In the genomic region with DNA sequence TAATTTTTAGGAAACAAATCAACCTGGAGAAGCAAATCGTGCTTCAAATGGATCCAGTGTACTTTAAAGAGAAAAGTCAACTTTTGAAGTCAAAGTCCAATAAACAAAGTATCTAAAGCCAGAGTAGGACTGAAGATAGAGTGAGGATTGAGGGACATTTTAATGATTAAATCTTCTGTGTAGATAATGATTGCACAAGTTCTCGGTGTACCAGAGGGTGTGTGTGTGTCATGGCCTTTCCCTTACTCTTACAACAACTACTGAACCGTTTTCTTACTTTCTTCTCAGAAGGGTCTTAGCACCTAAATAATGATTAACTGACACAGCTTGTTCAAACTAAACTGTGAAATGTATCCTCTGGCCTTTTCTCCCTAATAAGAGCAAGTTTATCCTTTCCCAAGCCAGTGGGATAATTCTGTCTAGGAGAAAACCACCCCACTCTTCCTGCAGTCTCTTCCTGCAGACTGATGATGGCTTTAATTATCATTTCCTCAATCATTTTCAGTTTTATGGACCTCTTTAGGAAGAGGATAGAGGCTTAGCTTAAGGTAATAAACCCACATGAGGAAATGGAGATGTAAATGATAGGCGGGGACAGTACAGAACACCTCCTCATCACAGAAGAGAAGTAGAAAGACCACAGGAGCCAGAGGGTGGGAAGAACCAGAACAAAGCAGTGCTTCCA, we compare ENCODE assay signal across 22 mouse cellular contexts. TPM values are rescaled to one million over a fixed set of nuclear protein-coding genes. Genes with fewer than 3 reads are reported as not detected.
DNase-seq lines count a peak whose midpoint lies in the region; ATAC-seq and TF ChIP-seq lines count a peak whose summit lies in the region.
"Had no signal": no experiment of that assay in that cellular context is flagged by ENCODE, and none has a peak within 500 bp of the region (broad histone marks: within the 10 kb centered on the region; RNA-seq: fewer than 3 reads in every experiment).

No protein-coding gene starts in this region.

- no peak for TF ChIP-seq CTCF in liver, adult 2 months (IDR thresholded peaks at IDR 0.05; ENCODE audit: low read depth, low read length)
- no peak for TF ChIP-seq CTCF in kidney, postnatal 0 days (IDR thresholded peaks at IDR 0.05; ENCODE audit: low read depth)

- no peak overlapping the region for H3K4me2 ChIP-seq in kidney, postnatal 0 days (ENCODE audit: low read length)
- 0 out of 2 replicates have a peak overlapping the region, but pooled peaks have one; percentile 13 for H3K4me2 ChIP-seq in liver, embryonic 15.5 days
- H3K4me2 ChIP-seq in hindbrain, embryonic 11.5 days (replicated peaks; ENCODE audit: low read depth, low read length), result no peak overlapping the region
- H3K4me2 ChIP-seq: embryonic facial prominence, embryonic 13.5 days; forebrain, embryonic 13.5 days; heart, embryonic 15.5 days; hindbrain, embryonic 14.5 days; limb, embryonic 12.5 days; lung, embryonic 14.5 days; neural tube, embryonic 12.5 days had no signal

- H3K9ac ChIP-seq in liver, adult 2 months (ENCODE audit: low read depth, low read length), result no peak overlapping the region
- H3K9ac ChIP-seq in kidney, postnatal 0 days (ENCODE audit: low read depth, low read length), result no peak overlapping the region
- H3K9ac ChIP-seq in liver, embryonic 15.5 days, result no peak overlapping the region
- no peak overlapping the region for H3K9ac ChIP-seq in hindbrain, embryonic 11.5 days (ENCODE audit: low read depth, low read length)
- H3K9ac ChIP-seq: embryonic facial prominence, embryonic 13.5 days; forebrain, embryonic 13.5 days; heart, embryonic 15.5 days; hindbrain, embryonic 14.5 days; limb, embryonic 12.5 days; lung, embryonic 14.5 days; neural tube, embryonic 12.5 days had no signal

- DNase-seq in liver, adult 2 months (ENCODE audit: extremely low read depth, low read depth, low spot score), result peak; percentile 99
- no peak for DNase-seq in liver
- DNase-seq in kidney, postnatal 0 days (ENCODE audit: low spot score), result peak; percentile 38
- DNase-seq in gastrocnemius, adult 8-10 months (ENCODE audit: low spot score in 2 of 2), result no peak
- DNase-seq in hindbrain, embryonic 11.5 days (ENCODE audit: low spot score), result no peak
- no peak for DNase-seq in heart, adult 8-10 months (ENCODE audit: low spot score)
- DNase-seq: adrenal gland, postnatal 10 days; cerebellum, adult 18-20 months; cerebellum, postnatal 14 days; heart, postnatal 36 days; lung, embryonic 14.5 days; lung, postnatal 36 days; midbrain, embryonic 14.5 days; right cerebral cortex, postnatal 14 days had no signal

- WGBS in liver, adult 2 months, result 43% methylated on average over 4 of the region's 4 CpGs
- WGBS in kidney, postnatal 0 days, result 49% methylated on average over 4 of the region's 4 CpGs
- 58% methylated on average over 4 of the region's 4 CpGs for WGBS in liver, embryonic 15.5 days (ENCODE audit: insufficient replicate concordance)
- 84% methylated on average over 4 of the region's 4 CpGs for WGBS in hindbrain, embryonic 11.5 days

- H3K4me3 ChIP-seq in liver, adult 2 months (ENCODE audit: insufficient read depth, low read depth, low read length), result no peak overlapping the region
- H3K4me3 ChIP-seq in kidney, postnatal 0 days (replicated peaks; ENCODE audit: low read depth, low read length), result no peak overlapping the region
- no peak overlapping the region for H3K4me3 ChIP-seq in liver, embryonic 15.5 days (replicated peaks)
- no peak overlapping the region for H3K4me3 ChIP-seq in hindbrain, embryonic 11.5 days (ENCODE audit: low read depth, low read length)
- H3K4me3 ChIP-seq: embryonic facial prominence, embryonic 13.5 days; forebrain, embryonic 13.5 days; heart, embryonic 15.5 days; limb, embryonic 12.5 days; neural tube, embryonic 12.5 days had no signal

- H3K27me3 ChIP-seq in liver, adult 2 months (ENCODE audit: control insufficient read depth, insufficient read depth, low read length), result no peaks in the 10 kb centered on the region
- H3K27me3 ChIP-seq in kidney, postnatal 0 days (ENCODE audit: insufficient read depth, low read length), result no peaks in the 10 kb centered on the region
- peaks cover 27% of the 10 kb centered on the region for H3K27me3 ChIP-seq in liver, embryonic 15.5 days
- no peaks in the 10 kb centered on the region for H3K27me3 ChIP-seq in hindbrain, embryonic 11.5 days (ENCODE audit: control insufficient read depth, insufficient read depth, low read length)
- H3K27me3 ChIP-seq: forebrain, embryonic 13.5 days; neural tube, embryonic 12.5 days had no signal

- H3K27ac ChIP-seq in liver, adult 2 months (replicated peaks; ENCODE audit: insufficient read depth, low read depth, low read length), result peak overlapping the region; percentile 74
- H3K27ac ChIP-seq in kidney, postnatal 0 days, result peak overlapping the region; percentile 73
- H3K27ac ChIP-seq in liver, embryonic 15.5 days (replicated peaks), result peak overlapping the region; percentile 75
- no peak overlapping the region for H3K27ac ChIP-seq in hindbrain, embryonic 11.5 days (ENCODE audit: low read depth, low read length)
- H3K27ac ChIP-seq: embryonic facial prominence, embryonic 13.5 days; forebrain, embryonic 13.5 days; heart, embryonic 15.5 days; hindbrain, embryonic 14.5 days; limb, embryonic 12.5 days; neural tube, embryonic 12.5 days had no signal

- no peaks in the 10 kb centered on the region for H3K9me3 ChIP-seq in kidney, postnatal 0 days (replicated peaks; ENCODE audit: low read length)
- no peaks in the 10 kb centered on the region for H3K9me3 ChIP-seq in liver, embryonic 15.5 days (replicated peaks)
- no peaks in the 10 kb centered on the region for H3K9me3 ChIP-seq in hindbrain, embryonic 11.5 days (ENCODE audit: control insufficient read depth, low read length)
- H3K9me3 ChIP-seq: embryonic facial prominence, embryonic 13.5 days; forebrain, embryonic 13.5 days; heart, embryonic 15.5 days; limb, embryonic 12.5 days; neural tube, embryonic 12.5 days had no signal

- peak; percentile 56 for ATAC-seq in kidney, postnatal 0 days (replicated peaks; ENCODE audit: low FRiP score, low read depth)
- peak; percentile 58 for ATAC-seq in liver, embryonic 15.5 days (ENCODE audit: insufficient read depth)
- no peak for ATAC-seq in hindbrain, embryonic 11.5 days (ENCODE audit: low FRiP score)
- ATAC-seq: forebrain, embryonic 13.5 days; inflammation-experienced regulatory T-cells, adult 6 months had no signal

- H3K36me3 ChIP-seq in liver, adult 2 months (ENCODE audit: control insufficient read depth, insufficient read depth, low read length), result no peaks in the 10 kb centered on the region
- H3K36me3 ChIP-seq in kidney, postnatal 0 days (ENCODE audit: insufficient read depth, low read length), result no peaks in the 10 kb centered on the region
- H3K36me3 ChIP-seq in liver, embryonic 15.5 days (replicated peaks), result no peaks in the 10 kb centered on the region
- H3K36me3 ChIP-seq in hindbrain, embryonic 11.5 days (ENCODE audit: control insufficient read depth, insufficient read depth, low read length), result no peaks in the 10 kb centered on the region
- H3K36me3 ChIP-seq: embryonic facial prominence, embryonic 13.5 days; heart, embryonic 15.5 days; limb, embryonic 12.5 days; neural tube, embryonic 12.5 days had no signal

- H3K79me2 ChIP-seq in liver, adult 2 months (ENCODE audit: control insufficient read depth, insufficient read depth, low read length), result peaks cover 12% of the 10 kb centered on the region; the same call in 1 of the 2 replicates

- H3K4me1 ChIP-seq in liver, adult 2 months (ENCODE audit: control insufficient read depth, insufficient read depth, low read length), result peaks cover 30% of the 10 kb centered on the region
- peaks cover 10% of the 10 kb centered on the region; the same call in 1 of the 2 replicates for H3K4me1 ChIP-seq in kidney, postnatal 0 days (replicated peaks; ENCODE audit: insufficient read depth, low read length)
- H3K4me1 ChIP-seq in liver, embryonic 15.5 days (replicated peaks), result peaks cover 16% of the 10 kb centered on the region
- H3K4me1 ChIP-seq in hindbrain, embryonic 11.5 days (replicated peaks; ENCODE audit: control insufficient read depth, insufficient read depth, low read length), result no peaks in the 10 kb centered on the region; the same call in 1 of the 2 replicates

- no peak for TF ChIP-seq POLR2A in liver, adult 2 months (IDR thresholded peaks at IDR 0.05; ENCODE audit: extremely low read depth, insufficient read depth, low read length)

RNA-seq across cellular contexts. Expression of a gene that starts 4.6 kb away (rescaled TPM):
- total RNA-seq in liver, adult 2 months (2014; rRNA removed), result 43.1 and 50.7 TPM in 2 replicates
- polyA plus RNA-seq in liver, adult 2 months (2012; rRNA removed), result 80.8 and 86.1 TPM in 2 replicates
- polyA plus RNA-seq in kidney, postnatal 0 days (2015; fragmentation: Nextera tagmentation; extraction: Ambion mirVana), result 108 and 119 TPM in 2 replicates
- 44.5 and 47.4 TPM in 2 replicates for polyA plus RNA-seq in liver, embryonic 15.5 days (2015; fragmentation: Nextera tagmentation; extraction: Ambion mirVana)
- total RNA-seq in gastrocnemius, adult 8-10 months (2022), result 1 to 10 TPM; 1.7 to 3.0 (median 2.2) TPM
- 34.7 and 37.4 TPM in 2 replicates for polyA plus RNA-seq in hindbrain, embryonic 11.5 days (2014; fragmentation: Nextera tagmentation; extraction: Ambion mirVana)
- total RNA-seq in heart, adult 8-10 months (2022), result 1 to 10 TPM; 6.3 to 9.3 (median 7.5) TPM

Comparison
In these comparisons a context has a peak if more than half of its experiments do, and no peak if none do; other contexts are left out.
1. DNase-seq: peak in liver, adult 2 months (single experiment) and kidney, postnatal 0 days (single experiment); none in liver (single experiment), gastrocnemius, adult 8-10 months (0 of 2), hindbrain, embryonic 11.5 days (single experiment) and heart, adult 8-10 months (single experiment).